Mouse (Mus musculus) CD4-positive, CD25-positive, alpha-beta regulatory T cell, adult 2 months (primary cell): ENCODE measurements around the gene Tgfbr2.

Experiments
- DNase-seq: peaks from one replicate; pipeline ENCODE4 v3.0.0-alpha.2; 2012; ENCODE audit warnings: low read depth, low spot score

Tgfbr2 gene

DNA sequence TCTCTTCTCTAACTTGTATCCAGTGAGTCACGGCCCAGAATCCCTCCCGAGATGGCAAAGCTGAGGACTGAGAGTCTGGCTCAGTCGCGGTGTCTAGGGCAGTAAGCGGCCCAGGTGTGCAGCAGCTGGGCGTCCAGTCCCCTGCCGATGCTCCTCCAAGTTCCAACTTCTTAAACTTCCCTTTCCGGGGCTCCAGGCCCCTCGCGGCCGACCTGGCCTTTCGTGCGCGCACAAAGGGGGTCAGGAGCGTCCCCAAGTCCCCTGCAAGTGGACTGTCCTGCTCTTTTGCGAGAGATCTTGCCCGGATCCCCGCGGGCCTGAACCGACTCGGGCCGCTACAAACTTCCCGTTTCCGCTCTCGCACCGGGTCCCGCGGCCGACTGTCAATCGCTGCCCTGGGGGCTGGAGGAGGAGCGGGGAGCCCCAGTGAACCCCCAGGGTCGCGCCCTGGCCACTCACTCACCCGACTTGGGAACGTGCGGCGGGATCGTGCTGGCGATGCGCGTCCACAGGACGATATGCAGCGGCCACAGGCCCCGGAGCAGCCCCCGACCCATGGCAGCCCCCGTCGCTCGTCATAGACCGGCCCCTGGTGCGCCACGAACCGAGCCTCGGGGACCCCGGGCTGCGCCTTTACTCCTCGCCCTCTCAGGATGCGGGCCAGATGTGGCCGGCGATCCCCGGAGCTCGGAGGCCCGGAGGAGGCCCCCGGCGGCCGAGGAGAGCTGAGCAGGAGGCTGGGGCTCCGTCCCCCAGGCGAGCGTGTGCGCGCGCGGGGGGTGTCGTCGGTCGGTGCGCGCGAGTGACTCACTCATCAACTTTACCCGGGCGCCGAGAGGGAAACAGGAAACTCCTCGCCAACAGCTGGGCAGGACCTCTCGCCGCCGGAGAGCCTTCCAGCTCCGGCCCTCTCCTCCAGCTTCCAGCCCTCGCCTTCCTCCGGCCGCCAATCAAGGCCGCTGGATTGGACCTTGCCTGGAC, at the start of gene Tgfbr2:
Tgfbr2 (minus strand) TSS at position 880 of the 981 bp plus-strand sequence.
- peak; percentile 91 for DNase-seq

- peak; percentile 52 for DNase-seq
Measured at GRCm38 (mm10) chr9:116223368-116223767, 48.2 kb upstream of the Tgfbr2 start.

GRCm38 (mm10) chr9:116222643-116223042, 47.5 kb upstream of the Tgfbr2 start:
- no peak for DNase-seq

DNA sequence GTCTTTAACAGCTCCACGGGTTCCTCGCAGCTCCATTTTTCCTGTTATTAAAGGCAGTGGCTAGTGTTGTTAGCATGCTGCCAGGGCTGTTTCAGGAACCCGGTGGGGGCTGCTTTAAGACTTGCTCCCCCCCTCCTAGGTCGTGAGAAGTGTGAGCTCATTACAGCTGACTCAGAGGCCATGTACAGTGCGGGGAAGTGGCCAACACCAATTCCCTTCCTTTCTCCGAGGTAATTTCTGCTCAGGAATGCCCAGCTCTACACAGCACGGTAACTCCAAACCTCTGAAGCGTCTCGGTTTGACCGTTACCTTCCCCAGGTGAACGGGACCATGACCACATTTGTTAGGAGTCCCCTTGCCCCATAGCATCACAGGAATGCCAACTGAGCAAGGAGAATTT, 46.8 kb upstream of the Tgfbr2 start:
- no peak for DNase-seq

- DNase-seq: no peak
Measured at GRCm38 (mm10) chr9:116221565-116221964, 46.4 kb upstream of the Tgfbr2 start.

DNA sequence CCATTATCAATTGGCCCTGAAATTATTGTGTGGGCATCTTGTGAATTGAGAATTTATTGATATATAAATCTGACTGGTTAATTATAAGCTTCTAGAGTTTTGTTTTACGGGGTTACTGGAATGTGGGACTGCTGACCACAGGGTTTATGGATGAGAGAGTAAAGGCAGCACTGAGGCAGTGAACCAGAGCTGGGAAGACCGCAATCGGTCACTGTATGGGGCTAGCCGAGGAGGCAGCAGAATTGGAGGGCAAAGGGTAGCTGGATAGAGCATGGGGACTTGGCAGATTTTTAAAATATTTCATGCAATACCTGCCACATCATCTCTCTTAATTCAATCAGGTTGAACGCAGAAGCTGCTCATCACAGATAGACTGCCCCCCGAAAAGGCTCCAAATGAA, 45.5 kb upstream of the Tgfbr2 start:
- no peak for DNase-seq

DNA sequence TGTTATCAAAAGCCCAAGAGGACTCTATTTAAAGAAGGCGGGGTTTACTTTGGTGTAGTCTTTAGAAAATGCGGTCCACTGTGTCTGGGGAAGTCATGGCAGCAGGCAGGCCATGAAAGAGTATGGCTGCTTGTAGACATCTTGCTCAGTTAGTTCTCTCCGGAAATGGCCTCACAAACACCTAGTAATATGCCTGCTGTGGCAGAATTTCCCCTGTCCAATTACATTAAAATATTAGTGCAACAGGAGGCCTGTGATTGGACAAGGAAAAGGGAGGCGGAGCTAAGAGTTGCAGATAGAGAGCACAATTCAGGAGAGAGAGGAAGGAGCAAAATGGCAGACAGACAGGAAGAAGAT, 45.0 kb upstream of the Tgfbr2 start:
- DNase-seq: no peak

DNA sequence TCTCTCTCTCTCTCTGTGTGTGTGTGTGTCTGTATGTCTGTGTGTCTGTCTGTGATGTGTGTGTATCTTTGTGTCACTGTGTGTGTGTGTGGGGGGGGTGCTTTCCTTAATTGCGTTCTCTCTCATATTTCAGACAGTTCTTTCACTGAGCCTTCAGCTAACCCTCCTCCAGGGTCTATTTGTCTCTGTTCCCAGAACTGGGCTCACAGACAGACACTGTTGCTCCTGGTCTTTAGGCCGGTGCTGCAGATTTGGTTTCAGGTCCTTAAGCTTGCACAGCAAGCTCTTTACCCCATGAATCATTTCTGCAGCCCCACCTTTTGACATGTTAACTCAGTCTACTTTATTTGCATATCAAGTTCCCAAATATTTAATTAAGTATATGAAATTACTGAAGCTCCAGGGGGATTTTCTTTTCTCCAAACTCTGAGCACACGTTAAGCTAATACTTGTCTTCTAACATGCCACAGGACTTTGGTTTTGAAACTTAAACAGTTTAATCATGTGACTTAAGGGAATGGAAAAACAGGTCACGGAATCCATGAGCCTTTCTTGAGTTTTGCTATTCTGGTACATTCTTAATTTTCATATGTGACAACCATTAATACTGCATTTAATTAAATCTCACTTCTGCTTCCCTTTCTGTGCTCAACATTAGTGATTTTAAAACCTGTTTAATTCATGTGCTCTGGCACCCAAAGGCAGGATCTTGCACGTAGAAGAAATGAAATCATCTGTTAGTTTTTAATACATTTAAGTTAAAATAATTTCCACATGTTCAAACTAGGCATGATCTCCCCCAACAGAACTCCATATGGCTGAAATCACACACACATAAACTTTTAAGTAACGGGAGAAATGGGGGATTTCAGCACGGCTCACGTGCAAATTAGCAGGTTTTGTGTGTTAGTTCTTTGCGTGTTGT, 44.3 kb upstream of the Tgfbr2 start:
- DNase-seq: no peak

- no peak for DNase-seq
Measured at GRCm38 (mm10) chr9:116218780-116219179, 43.6 kb upstream of the Tgfbr2 start.

DNA sequence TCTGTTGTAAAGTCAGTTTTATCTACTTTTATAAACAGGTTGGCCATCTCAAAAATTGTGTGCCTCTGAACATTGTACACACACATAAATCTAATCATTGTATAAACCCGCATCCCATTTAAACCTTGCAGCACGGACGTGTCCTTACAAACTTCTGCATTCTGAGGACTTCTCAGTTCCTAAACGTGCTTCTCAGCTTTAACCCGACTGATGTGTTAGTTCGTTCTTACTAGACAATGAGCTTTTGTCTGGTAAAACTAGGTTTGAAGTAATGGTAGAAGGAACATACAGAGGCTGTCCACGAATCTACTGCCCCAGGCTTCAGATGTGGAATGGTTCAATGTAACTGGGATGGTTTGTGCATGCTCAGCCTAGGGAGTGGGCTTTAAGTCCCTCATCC, 41.9 kb upstream of the Tgfbr2 start:
- no peak for DNase-seq

- peak; percentile 27 for DNase-seq
Measured at GRCm38 (mm10) chr9:116216677-116217076, 41.5 kb upstream of the Tgfbr2 start.

DNA sequence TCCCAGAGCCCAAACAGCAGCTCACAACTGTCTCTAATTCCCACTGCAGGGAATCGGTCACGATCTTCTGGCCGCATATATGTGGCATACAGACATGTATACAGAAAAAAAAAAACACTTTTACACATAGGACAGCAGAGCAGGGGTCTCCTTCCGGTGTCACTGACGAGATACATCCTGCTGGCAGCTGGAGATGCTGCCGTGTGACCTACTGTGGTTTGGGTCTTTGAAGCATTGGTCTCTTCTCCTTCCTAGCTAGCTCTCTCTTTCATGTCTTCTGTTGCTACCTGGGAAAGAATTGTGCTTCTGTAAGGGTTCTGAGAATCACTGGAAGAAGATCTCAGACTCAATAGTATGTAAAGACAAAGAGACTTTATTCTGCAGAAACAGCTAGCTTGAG, 39.1 kb upstream of the Tgfbr2 start:
- peak; percentile 66 for DNase-seq

GRCm38 (mm10) chr9:116212915-116213619, 37.9 kb upstream of the Tgfbr2 start:
- no peak for DNase-seq

GRCm38 (mm10) chr9:116212069-116212468, 36.9 kb upstream of the Tgfbr2 start:
- peak; percentile 62 for DNase-seq

- peak; percentile 56 for DNase-seq
Measured at GRCm38 (mm10) chr9:116208169-116208904, 33.2 kb upstream of the Tgfbr2 start.

GRCm38 (mm10) chr9:116206901-116207300, 31.7 kb upstream of the Tgfbr2 start:
- no peak for DNase-seq

- DNase-seq: no peak
Measured at GRCm38 (mm10) chr9:116203675-116204074, 28.5 kb upstream of the Tgfbr2 start.

- DNase-seq: no peak
Measured at GRCm38 (mm10) chr9:116199127-116199526, 24.0 kb upstream of the Tgfbr2 start.

DNA sequence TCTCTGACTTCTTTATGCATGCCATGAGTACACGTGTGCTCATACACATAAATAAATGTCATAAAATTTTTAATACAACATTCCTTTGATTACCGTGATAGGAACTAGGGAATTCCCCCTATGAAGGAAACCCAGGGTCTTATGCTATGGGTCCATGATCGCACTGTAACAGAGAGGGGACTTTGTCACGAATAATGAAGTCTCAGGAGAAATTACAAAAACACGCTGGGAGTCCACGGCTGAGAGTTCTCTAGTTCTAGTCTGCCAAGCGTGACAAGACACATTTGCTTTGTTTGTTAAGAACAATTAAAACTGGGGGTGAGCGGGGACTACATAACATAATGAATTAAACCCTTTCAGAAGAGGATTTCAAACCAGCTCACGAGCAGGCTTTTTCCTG, 23.3 kb upstream of the Tgfbr2 start:
- no peak for DNase-seq

- DNase-seq: no peak
Measured at GRCm38 (mm10) chr9:116197491-116198170, 22.5 kb upstream of the Tgfbr2 start.
